Mouse (Mus musculus): Measurements from ENCODE around the gene 2010111I01Rik.

- TF ChIP-seq MXI1 (IDR thresholded peaks at IDR 0.05; ENCODE audit: low read depth, low read length) (no peak), RCOR1 (IDR thresholded peaks at IDR 0.05; ENCODE audit: low read depth, low read length) (no peak), CHD2 (IDR thresholded peaks at IDR 0.05; ENCODE audit: low read length) (no peak), EP300 (IDR thresholded peaks at IDR 0.05; ENCODE audit: low read depth in 1 of 2, low read length in 2 of 2) (no peak), GABPA (IDR thresholded peaks at IDR 0.05; ENCODE audit: low read depth, low read length) (no peak)
Observed at GRCm38 (mm10) chr13:62956776-62957175, 7.9 kb upstream of the 2010111I01Rik start.

All from MEL (cell line).